Mouse (Mus musculus) bone marrow macrophage, adult 2 months (primary cell): ENCODE results near the gene Dyrk1a. TPM values are rescaled to one million over a fixed set of nuclear protein-coding genes. Genes with fewer than 3 reads are reported as not detected.

Source experiments
- H3K27ac ChIP-seq: 2 replicates; pipeline ENCODE4 v1.5.1; 2012; ENCODE audit warnings: low read depth, low read length; ENCODE audit not compliant: insufficient read depth
- H3K4me1 ChIP-seq: 2 replicates; pipeline ENCODE4 v1.6.1; 2012; ENCODE audit warnings: low read length; ENCODE audit not compliant: control insufficient read depth, insufficient read depth
- H3K4me3 ChIP-seq: 2 replicates; pipeline ENCODE4 v1.5.1; 2012; ENCODE audit warnings: mild to moderate bottlenecking, low read length, moderate library complexity; ENCODE audit not compliant: insufficient read depth
- CTCF ChIP-seq: IDR thresholded peaks from 2 replicates; pipeline ENCODE4 v1.5.1; 2012; ENCODE audit warnings: low read depth, mild to moderate bottlenecking, low read length, moderate library complexity
- POLR2A ChIP-seq: IDR thresholded peaks from 2 replicates; pipeline ENCODE4 v1.6.1; 2012; ENCODE audit warnings: mild to moderate bottlenecking, low read depth, low read length, borderline replicate concordance
- polyA plus RNA-seq: library from polyadenylated mRNA; stranded (reverse); fragments of >200 nt; gene quantifications from 2 replicates; pipeline ENCODE4 v1.2.4, GENCODE M21; 2012; ENCODE audit not compliant: missing spikeins, insufficient read depth, insufficient read length

The Dyrk1a gene
- polyA plus RNA-seq, 1 experiment = 34.4 TPM

DNA sequence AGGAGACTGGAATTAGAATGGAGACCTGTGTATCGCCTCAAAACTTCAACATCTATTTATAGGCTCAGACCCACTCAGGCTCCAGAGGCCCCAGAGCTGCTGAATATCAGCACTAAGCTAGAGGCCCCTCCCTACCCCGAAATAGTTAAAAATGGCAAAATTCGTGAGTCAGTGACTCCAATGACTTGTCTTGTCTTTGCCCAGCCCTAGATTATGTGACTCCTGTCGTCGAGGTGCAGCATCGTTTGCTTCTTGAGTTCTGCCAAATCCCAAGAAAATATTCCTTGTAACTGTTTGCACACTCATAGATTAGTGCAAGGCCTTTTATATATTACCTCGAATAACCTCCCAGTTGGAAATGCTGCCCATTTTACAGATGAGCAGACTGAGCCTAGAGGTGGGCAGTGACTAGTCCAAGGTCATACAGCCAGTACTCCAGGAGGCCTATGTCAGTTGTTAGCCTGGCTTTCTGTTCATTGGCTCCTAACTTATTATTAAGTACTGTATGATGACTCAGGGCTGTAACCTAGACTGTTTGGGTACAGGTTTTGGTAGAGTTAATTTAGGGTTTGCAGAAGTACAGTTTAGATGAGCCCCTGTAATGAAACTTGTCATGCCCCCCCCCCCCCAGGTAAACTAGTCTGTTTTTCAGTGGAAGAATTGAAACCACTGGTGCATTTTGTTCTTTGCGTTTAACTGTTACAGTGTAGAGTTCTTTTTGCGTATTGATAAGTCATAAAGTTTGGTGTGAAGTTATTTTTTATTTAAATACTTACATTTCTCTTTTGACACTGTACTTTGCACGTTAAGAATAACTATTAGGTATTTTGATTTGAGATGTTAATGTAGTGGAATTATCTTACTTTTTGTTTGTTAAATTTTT, 1.5 kb downstream of the Dyrk1a start:
- no peak for TF ChIP-seq POLR2A
- TF ChIP-seq CTCF = no peak
- peak overlapping the region; percentile 96 for H3K27ac ChIP-seq
- H3K4me3 ChIP-seq = peak overlapping the region; percentile 89
- H3K4me1 ChIP-seq = peaks cover 39% of the 10 kb centered on the region

- Histone ChIP-seq H3K4me1 (peaks cover 37% of the 10 kb centered on the region), H3K27ac (no peak overlapping the region), H3K4me3 (no peak overlapping the region)
- no peak for TF ChIP-seq CTCF
- no peak for TF ChIP-seq POLR2A
Observed at GRCm38 (mm10) chr16:94572422-94572821, 2.6 kb downstream of the Dyrk1a start.

- H3K4me3 ChIP-seq = no peak overlapping the region
- H3K27ac ChIP-seq = no peak overlapping the region
- TF ChIP-seq POLR2A = no peak
- TF ChIP-seq CTCF = no peak
- H3K4me1 ChIP-seq = peaks cover 39% of the 10 kb centered on the region
Observed at GRCm38 (mm10) chr16:94574025-94574717, 4.4 kb downstream of the Dyrk1a start.

DNA sequence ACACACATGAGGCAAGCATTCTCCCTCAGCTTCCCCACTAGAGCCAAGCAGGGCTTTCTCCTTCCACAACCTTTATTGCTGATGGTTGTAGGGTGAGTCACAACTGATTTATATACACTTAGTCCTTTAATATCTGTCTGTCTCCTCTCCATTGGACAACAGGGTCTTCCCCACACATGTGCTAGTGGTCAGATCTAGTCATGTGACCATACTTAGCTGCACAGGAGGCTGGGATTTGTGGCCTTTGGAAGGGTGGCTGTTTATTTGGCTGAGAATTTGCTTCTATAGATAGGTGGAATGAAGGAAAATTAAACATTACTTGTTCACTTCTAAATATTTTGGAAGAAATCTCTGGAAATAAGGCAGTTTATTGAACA, 4.9 kb downstream of the Dyrk1a start:
- Histone ChIP-seq H3K27ac (no peak overlapping the region), H3K4me3 (no peak overlapping the region), H3K4me1 (peaks cover 40% of the 10 kb centered on the region)
- TF ChIP-seq CTCF = no peak
- TF ChIP-seq POLR2A = no peak

DNA sequence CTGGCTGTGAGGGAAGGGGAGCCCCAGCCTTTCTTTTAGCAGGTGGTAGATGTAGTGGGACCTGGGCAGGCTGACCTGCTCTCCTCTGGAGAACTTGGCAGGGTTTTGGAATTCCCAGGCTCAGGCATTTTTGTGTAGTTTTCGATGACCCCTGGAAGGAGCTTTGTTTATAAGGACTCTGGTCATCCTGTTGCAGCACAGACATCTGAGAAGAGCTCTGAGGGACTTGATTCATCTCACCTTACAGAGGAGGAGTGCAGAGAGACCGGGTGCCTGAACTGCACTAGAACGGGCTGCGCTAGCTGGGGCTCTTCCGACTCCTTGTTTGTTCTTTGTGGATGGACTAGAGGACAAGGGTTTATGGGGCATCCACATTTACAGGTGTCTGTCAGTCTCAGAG, 5.9 kb downstream of the Dyrk1a start:
- Histone ChIP-seq H3K27ac (no peak overlapping the region), H3K4me1 (peaks cover 40% of the 10 kb centered on the region), H3K4me3 (no peak overlapping the region)
- TF ChIP-seq CTCF (no peak), POLR2A (no peak)

DNA sequence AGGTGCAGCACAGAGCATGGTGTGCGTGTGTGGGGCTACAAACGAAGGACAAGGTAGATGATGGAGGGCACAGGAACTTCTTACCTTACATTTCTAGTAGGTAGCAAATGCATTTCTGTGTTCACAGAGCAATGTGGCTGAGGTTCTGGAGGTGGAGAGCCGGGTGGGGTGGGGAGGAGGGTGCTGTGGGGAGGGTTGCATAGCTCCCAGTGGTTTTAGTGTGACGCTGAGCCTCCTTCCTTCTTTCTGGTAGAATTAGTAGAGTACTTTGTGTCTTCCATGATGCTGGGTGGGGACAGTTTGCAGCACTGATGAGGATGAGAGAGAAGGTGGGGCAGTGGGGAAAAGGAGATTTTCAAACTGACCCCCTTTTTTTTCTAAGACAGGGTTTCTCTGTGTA, 9.5 kb downstream of the Dyrk1a start:
- H3K4me3 ChIP-seq = no peak overlapping the region
- H3K27ac ChIP-seq = no peak overlapping the region
- TF ChIP-seq POLR2A = no peak
- no peak for TF ChIP-seq CTCF
- H3K4me1 ChIP-seq = peaks cover 31% of the 10 kb centered on the region

- no peak for TF ChIP-seq POLR2A
- H3K4me1 ChIP-seq = peaks cover 31% of the 10 kb centered on the region
- no peak overlapping the region for H3K4me3 ChIP-seq
Observed at GRCm38 (mm10) chr16:94580844-94581405, 11.1 kb downstream of the Dyrk1a start.

DNA sequence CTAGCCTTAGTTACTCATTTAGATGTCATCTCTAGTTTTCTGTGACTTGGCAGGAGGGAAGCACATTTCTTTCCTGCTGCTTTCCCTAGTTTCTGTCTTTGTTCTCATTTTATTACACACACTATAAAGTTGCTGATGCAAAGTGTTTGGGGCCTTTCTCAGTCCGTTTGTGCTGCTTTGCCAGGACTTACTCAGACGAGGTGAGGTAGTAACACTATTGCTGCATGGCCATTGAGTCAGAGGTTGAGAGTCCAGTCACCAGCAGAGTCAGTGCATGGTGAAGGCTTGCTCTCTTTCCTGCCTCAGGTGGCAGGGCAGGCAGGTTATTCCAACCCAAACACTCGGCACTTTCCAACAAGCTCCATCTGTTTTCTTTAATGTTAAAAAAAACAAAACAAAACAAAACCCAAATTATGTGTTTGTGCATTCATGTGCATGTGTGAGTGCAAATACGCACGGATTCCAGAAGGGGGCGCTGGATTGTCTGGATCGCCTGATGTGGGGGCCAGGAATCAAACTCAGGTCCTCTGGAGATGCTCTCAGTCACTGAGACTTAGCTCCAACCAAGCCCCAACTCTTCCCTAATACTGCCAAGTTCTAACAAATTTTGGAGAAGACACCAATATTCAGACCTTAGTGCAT, 16.7 kb downstream of the Dyrk1a start:
- peaks cover 54% of the 10 kb centered on the region for H3K4me1 ChIP-seq
- peak; percentile 65 for TF ChIP-seq CTCF
- no peak for TF ChIP-seq POLR2A
- no peak overlapping the region for H3K4me3 ChIP-seq
- no peak overlapping the region for H3K27ac ChIP-seq

More at GRCm38 (mm10) chr16:94580844-94581405, 11.1 kb downstream of the Dyrk1a start:
- no peak overlapping the region for H3K27ac ChIP-seq

DNA sequence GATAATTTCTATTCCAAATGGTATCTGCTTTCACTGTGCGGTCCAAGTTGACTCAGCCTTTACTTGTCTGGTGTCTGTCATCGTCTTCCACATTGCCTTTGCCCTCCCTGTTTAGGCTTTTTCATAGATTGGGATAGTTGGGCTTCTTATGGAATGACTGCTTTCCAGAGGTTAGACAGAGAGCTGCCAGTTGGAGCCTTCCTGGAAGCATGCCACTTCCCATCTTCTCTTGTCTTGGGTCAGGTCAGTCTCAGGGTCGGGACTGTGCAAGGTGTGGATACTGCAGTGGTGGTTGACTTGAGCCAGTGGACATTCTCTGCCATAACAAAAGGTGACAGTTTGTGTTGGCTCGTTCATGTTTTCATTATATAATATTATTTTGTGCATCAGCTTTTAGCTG, 17.7 kb downstream of the Dyrk1a start:
- no peak for TF ChIP-seq CTCF
- no peak for TF ChIP-seq POLR2A
- H3K4me3 ChIP-seq = no peak overlapping the region
- H3K4me1 ChIP-seq = peaks cover 53% of the 10 kb centered on the region
- H3K27ac ChIP-seq = no peak overlapping the region
